In genomic region chr3:100998904-100999340, GRCm38 (mm10) we compare ENCODE assay signal across 8 mouse cellular contexts. TPM values are rescaled to one million over a fixed set of nuclear protein-coding genes. Genes with fewer than 3 reads are reported as not detected.
DNase-seq lines count a peak whose midpoint lies in the region; ATAC-seq and TF ChIP-seq lines count a peak whose summit lies in the region.

No protein-coding gene starts in this region.

- no peak for ATAC-seq in cerebellum, adult (ENCODE audit: insufficient number of reproducible peaks, low FRiP score, low TSS enrichment)
- ATAC-seq in hindbrain, postnatal 0 days = peak; percentile 64
- peak; percentile 68 for ATAC-seq in megakaryocyte progenitor cell, adult 5-6 weeks (replicated peaks; ENCODE audit: poor library complexity)

- no peaks in the 10 kb centered on the region; the same call in 1 of the 2 replicates for H3K4me1 ChIP-seq in hindbrain, postnatal 0 days (ENCODE audit: insufficient read depth, low read length)

- H3K27ac ChIP-seq in hindbrain, postnatal 0 days = no peak overlapping the region

- no peaks in the 10 kb centered on the region for H3K9me3 ChIP-seq in hindbrain, postnatal 0 days (ENCODE audit: low read length)

- no peaks in the 10 kb centered on the region for H3K36me3 ChIP-seq in hindbrain, postnatal 0 days (ENCODE audit: insufficient read depth, low read length)

- no peak overlapping the region for H3K9ac ChIP-seq in hindbrain, postnatal 0 days (replicated peaks; ENCODE audit: low read length)

- H3K4me3 ChIP-seq in hindbrain, postnatal 0 days (ENCODE audit: low read length) = no peak overlapping the region

- 20% methylated on average over 6 of the region's 6 CpGs for WGBS in hindbrain, postnatal 0 days

- no peak overlapping the region for H3K4me2 ChIP-seq in hindbrain, postnatal 0 days (ENCODE audit: low read depth, low read length)

- DNase-seq in cerebellum, adult 11 months = peak; percentile 17
- peak; percentile 15 for DNase-seq in cerebellum, adult 9-11 months
- DNase-seq in frontal cortex, adult 2 months (ENCODE audit: extremely low spot score in 1 of 2, low spot score in 1 of 2) = peak; percentile 41 to 81
- peak; percentile 77 for DNase-seq in hindbrain, postnatal 0 days (ENCODE audit: low spot score)
- peak; percentile 16 to 28 for DNase-seq in left cerebral cortex, adult 8-10 months (ENCODE audit: low spot score in 2 of 2)
- DNase-seq in skeletal muscle tissue, adult 2 months (ENCODE audit: low read depth, low spot score) = peak; percentile 48

- no peaks in the 10 kb centered on the region for H3K27me3 ChIP-seq in hindbrain, postnatal 0 days (ENCODE audit: insufficient read depth, low read length)

- peak; percentile 87 for TF ChIP-seq CTCF in hindbrain, postnatal 0 days (IDR thresholded peaks at IDR 0.05; ENCODE audit: low read depth)

RNA-seq across cellular contexts. Expression of gene Ttf2, which starts 29.5 kb away (rescaled TPM):
- polyA plus RNA-seq in frontal cortex, adult 2 months (2012; rRNA removed) = 1.4 and 1.7 TPM in 2 replicates
- 6.7 and 8.4 TPM in 2 replicates for total RNA-seq in hindbrain, postnatal 0 days (2014; rRNA removed)
- polyA plus RNA-seq in hindbrain, postnatal 0 days (2015; fragmentation: Nextera tagmentation; extraction: Ambion mirVana) = 3.3 and 3.9 TPM in 2 replicates
- 1 to 10 TPM; 1.1 to 1.5 (median 1.3) TPM for total RNA-seq in left cerebral cortex, adult 8-10 months (2022)
- total RNA-seq in megakaryocyte progenitor cell, adult 5-6 weeks (2015) = 22.0 and 22.4 TPM in 2 replicates
- total RNA-seq in megakaryocyte progenitor cell, adult 5-6 weeks (2017) = 30.1 and 30.4 TPM in 2 replicates

RNA-seq across cellular contexts. Expression of gene Cd101, which starts 30.4 kb away (rescaled TPM):
- polyA plus RNA-seq in frontal cortex, adult 2 months (2012; rRNA removed) = 0.13 and 0.16 TPM in 2 replicates
- total RNA-seq in hindbrain, postnatal 0 days (2014; rRNA removed) = 0.36 and 0.68 TPM in 2 replicates
- 0.13 TPM in 1 of 2 replicates, not detected in the other for polyA plus RNA-seq in hindbrain, postnatal 0 days (2015; fragmentation: Nextera tagmentation; extraction: Ambion mirVana)
- total RNA-seq in left cerebral cortex, adult 8-10 months (2022) = 1 to 10 TPM in 2 of 4 experiments, under 1 TPM in 2; 0.48 to 1.4 (median 0.92) TPM
- total RNA-seq in megakaryocyte progenitor cell, adult 5-6 weeks (2015) = 0.20 TPM in 1 of 2 replicates, not detected in the other
- 0.41 and 0.42 TPM in 2 replicates for total RNA-seq in megakaryocyte progenitor cell, adult 5-6 weeks (2017)

Comparison
In these comparisons a context has a peak if more than half of its experiments do, and no peak if none do; other contexts are left out.
1. DNase-seq: peak in every context shown above with its lines; median percentile 77 in hindbrain, postnatal 0 days; 61 in frontal cortex, adult 2 months; 48 in skeletal muscle tissue, adult 2 months; 22 in left cerebral cortex, adult 8-10 months; 17 in cerebellum, adult 11 months; 15 in cerebellum, adult 9-11 months.